Mouse (Mus musculus) fat pad, adult 2 months (tissue): Measurements from ENCODE around the gene Chchd3.

ENCODE experiments used
- DNase-seq: peaks from one replicate; pipeline ENCODE4 v3.0.0-alpha.2; 2011; ENCODE audit warnings: low read depth, low spot score; ENCODE audit errors: extremely low read depth

Gene Chchd3

DNA sequence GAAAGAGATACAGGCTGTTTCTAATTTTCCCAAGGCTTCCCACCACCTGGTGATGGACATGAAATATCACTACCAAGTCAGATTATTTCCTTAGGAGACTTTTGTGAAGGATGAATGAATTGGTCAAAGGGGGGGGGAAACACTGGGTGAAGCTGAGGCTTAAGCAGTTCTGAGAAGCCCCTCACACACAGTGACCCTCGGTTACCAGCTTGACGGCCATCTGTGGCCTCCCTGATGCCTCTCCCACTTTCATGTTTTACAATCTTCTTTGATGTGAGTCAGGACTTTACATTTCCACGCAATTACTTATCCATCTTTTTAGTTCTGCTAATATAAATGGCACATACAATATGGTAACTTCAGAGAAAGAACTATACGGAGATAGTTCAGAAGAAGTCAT, 252.3 kb downstream of the Chchd3 start:
- no peak for DNase-seq

DNA sequence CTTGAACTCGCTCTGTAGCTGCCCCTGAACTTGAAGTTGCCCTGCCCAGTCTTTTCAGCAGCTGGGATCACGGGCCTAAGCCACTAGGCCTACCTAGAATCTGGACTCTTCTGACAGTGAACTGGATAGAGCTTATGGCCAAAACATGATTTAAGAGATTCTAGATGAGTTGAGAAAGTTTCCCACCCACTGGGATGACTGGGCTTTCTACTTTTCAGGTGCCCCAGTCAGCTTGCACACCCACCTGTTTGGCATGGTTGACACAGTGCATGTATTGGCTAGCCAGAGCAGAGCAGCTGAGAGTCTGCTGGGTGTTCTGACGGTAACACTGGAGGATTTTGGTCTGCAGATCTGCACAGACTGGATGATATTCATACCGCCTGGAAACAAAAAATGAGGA, 256.4 kb downstream of the Chchd3 start:
- DNase-seq, result peak; percentile 76

DNA sequence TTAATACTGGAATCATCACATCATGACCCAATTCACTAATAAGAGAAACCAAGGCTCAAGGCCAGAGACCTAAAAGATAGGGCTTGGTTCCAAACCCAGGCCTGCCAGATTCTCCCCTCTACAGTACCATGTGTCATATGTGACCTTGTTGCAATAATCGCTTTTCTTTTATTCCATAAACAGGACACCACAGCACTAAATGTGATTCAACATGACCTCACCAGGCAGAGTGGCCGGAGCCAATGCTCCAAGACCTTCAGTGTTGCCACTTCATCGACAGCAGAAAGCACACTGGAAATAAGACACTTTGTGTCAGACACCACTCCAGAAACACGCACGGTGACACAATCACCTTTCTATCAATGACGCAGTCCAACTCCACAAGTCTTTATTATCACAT, 258.3 kb downstream of the Chchd3 start:
- no peak for DNase-seq

DNA sequence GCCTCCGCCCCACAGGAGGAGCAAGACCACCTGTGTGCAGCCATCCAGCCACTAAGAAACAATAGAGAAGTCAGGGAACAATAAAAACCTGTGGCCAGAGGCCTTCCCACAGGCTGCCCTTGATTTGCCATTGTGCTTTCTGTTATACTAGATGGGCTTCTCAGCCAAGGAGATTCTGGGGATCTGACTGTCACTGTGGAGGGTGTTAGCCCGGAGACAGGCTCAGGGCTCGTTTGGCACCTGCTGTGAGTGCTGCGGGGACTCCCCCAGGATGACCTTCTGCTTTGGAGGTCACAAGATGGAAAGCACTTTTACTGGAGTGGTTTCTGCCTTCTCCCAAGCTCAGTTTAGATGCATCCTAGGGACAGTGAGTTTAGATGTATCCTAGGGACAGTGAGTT, 262.5 kb downstream of the Chchd3 start:
- no peak for DNase-seq

DNA sequence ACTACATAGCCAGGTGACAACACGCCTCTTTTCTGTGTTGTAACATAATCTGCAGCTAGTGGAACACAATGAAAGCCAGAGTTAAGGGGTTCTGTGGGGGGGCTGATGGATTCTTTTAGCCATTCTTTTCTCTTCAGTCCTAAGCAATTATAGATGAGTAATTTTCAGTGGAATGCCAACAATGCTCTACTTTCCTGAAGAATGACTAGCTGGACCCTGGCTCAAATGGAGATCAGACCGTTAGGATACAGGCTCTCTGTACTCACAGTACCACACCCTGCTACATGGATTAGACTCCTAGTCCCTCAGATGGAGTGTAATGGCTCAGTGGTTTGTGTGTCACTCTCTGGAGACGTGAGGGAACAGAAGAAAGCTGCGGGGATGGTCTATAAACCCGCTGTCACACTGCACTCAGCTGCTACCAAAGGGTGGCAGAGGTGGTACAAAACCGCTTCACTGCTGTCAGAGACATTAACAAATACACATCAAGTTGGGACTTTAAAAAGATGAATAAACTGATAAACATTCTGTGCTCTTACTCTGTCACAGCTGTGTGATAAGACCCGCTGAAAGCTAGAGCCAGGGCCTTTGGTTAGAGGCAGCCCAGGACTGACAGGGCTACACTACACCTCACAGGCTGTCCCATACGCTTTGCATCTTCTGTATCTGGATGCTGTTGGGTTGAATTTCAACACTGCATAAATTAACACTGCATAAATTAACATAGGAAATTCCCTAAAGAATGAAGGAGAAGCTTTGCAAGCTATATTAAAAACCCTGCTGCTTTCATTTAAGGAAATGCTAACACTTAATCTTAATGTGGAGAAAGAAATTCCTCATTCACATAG, 264.2 kb downstream of the Chchd3 start:
- no peak for DNase-seq

DNA sequence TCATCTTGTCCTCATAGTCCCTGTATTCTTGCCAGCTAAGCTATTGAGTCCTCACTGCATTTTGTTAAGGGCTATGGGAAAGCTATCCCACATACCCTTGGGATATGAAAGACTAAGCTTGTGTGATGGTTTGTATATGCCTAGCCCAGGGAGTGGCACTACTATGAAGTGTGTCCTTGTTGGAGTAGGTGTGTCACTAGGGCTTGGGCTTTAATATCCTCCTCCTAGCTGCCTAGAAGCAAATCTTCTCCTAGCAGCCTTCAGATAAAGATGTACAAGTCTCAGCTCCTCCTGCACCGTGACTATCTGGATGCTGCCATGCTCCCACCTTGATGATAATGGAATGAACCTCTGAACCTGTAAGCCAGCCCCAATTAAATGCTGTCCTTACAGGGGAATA, 266.5 kb downstream of the Chchd3 start:
- DNase-seq, result no peak

DNA sequence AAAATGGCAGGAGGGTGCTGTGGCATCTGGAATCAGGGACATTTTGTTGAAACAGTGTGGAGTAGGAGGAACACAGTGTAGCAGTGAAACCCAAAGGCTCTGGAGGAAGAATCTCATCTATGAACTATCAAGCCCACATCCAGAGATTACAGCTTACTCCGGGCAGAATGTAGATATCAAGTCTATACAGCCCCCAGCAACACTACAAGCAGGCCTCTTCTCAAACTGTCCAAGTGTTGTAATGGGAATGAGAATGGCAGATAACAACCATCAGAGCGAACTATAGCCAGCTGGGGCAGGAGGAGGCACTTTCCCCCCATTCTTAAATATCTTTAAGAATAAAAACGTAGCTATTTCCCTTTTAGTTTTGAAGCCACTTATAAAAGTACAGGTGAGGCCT, 266.9 kb downstream of the Chchd3 start:
- DNase-seq, result no peak

DNA sequence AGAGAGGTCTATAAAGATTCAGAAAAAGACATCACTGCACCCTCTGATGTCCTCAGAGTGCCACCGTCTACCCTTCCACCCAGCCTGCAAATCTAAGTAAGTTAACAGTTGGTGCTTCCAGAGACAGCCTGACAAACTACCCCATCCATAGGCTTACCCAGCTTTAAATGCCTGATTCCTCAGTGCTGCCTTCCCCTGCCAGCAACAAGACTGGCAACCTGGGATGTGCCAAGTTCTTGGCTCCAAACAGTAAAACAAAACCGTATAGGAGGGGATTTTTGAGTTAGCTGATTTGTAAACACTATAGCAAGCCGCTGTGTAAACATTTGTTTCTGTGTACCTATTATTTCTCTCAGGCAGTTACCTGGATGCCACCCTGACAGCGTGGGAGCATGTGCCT, 269.6 kb downstream of the Chchd3 start:
- DNase-seq, result no peak

DNA sequence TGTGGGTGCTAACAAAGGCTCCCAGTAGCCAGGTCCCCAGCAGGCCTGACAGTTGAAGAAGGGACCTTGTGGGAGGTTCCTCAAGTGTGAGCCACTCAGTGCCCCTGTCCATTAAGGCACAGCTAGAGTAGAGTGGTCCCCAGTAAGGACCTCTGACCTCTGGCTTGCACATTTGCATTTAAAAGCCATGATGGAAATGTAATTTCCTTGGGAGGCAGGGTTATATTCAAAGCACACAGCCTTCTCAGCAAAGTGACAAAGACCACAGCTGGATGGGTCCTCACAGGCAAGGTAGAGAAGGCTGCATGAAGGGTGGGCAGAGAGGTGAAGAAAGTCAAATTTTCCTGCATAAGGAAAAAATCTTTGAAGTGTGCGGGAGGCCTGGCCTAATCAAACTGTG, 272.7 kb downstream of the Chchd3 start:
- no peak for DNase-seq

DNA sequence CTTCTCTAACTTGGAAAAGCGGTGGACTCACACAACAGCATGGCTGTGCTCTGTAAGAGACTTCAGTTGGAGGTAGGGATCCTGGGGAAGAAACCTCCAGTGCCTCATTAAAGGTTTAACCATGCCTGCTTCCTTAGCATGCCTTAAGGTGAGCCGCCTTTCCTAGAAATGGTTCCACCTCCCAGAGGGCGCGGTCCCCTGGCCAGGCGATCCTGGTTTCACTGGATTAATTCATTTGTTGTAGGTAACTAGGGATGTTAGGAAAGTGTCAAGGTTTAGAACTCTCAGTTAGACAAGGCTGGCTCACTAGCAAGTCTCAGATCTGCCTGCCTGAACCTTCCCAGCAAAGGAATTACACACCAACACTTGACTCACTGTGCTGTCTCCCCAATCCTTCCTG, 273.9 kb downstream of the Chchd3 start:
- DNase-seq, result no peak

DNA sequence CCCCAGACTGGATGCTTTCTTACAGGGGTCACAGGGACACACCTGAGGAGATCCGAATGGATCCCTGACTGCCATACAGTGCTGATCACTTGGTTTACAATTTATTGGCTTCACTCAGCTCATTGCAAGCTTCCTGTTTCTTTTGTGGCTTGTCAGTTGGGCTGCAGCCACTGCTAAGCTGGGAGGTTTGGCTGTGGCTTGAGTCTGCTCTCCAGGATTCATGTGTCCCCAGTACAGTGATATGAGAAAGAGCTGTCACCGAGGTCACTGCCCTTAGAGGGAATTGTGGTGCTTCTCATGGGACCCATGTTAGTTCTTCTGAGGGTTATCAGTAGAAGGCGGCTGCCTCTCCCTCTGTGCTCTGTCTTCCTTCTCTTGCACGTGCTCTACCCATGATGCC, 277.0 kb downstream of the Chchd3 start:
- DNase-seq, result no peak

DNA sequence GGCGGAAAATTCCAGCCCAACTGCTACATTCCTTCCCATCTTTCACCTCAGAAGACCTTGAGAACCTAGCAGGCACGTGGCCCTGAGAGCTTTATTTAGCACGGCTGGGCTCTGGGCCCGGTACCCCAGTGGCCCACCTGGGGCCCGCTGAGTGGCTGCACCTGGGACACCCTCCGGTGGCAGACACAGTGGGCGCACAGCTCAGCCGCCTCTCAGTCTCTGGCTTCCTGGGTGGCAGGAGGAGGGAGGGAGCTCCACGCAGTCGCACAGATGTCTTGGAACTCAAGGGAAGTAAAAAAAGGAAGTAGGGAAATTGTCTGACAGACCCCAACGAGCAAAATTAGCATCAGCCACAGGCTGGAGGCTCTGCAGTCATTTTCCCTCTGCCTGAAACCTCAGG, 279.5 kb downstream of the Chchd3 start:
- no peak for DNase-seq

DNA sequence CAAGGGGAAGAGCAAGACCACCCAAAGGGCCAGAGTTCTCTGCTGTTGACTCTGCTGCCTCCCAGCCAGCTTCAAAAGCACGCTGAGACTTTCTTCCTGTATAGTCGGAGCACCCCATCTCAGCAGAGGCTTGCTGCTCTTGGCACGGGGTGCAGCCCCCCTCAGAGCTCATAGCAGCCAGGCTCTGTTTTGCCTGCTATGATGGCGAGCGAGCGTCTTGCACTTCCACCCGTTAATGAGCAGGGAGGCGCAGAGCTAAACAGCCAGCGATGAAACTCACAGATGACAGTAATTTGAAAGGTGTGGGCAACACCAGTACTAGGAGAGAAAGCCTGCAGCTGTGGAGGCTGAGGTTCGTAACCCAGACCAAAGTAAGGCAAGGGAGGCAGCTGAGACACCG, 283.7 kb downstream of the Chchd3 start:
- no peak for DNase-seq

DNA sequence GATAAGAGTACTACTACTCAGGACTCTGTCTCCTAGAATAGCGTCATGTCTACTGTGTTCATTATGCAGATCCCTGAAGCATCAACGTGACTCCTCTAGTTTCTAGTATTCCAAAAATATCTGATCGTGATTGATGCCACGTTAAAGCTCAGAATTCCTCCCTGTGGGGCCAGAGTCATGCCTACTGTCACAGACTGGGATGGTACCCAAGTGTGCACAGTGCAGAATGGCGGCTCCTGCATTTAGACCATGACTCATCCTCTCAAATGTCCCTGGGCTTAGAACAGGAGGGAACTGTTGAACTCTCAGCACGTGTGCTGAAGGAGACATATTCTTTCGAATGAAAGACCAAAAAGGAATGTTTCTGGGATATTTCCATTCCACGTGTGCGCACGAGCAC, 305.5 kb downstream of the Chchd3 start:
- no peak for DNase-seq

DNA sequence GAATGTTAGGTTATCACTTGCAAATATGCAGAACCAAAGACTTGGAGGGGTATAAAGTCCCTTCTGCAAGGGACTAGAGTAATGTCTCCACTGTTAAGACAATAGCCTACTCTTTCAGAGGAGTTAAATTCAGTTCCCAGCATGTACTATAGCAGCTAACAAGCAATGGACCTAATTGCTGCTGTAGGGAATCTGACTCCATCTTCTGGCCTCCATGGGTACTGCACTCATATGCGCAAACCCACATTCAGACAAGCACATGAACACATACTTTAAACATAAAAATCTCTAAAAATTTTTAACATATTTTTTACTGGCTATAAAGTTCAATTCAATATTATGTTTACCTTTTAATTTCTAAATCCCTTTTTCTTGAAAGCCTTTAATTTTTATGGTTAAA, 310.2 kb downstream of the Chchd3 start:
- no peak for DNase-seq

DNA sequence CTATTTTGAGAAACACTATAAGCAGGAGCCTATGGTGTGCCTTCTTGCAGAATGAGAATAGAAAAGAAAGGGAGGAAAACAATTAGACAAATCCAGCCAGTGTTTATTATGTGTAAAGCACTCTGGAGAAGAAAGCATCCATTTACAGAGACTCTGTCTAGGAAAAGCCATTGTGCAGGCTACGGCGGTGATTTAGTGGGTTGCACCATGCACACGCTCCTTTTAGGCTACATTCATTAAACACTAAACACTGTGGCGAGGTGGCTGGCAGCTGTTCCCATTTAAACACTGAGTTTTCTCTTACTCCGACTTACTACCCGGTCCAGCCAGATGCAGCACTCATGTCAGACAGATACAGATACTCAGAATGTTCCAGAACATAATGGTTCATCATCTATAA, 311.3 kb downstream of the Chchd3 start:
- no peak for DNase-seq

DNA sequence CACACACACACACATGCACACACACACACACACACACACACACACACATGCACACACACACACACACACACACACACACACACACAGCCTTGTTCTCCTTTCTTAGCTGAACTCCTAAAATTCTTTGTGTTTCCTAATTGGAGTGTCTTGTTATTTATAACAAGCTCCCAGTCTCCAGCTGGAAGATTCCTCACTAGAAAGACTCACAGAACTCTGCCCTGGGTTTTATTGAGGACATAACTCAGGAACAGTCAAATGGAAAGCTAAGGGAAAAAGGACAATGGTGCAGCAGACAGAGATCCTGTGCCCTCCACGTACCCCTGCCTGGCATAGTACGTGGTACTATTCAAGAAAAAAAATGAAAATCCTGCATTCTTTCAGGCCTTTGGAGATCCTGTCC, 312.7 kb downstream of the Chchd3 start:
- no peak for DNase-seq
